Mouse (Mus musculus) E14TG2a.4 (cell line): ENCODE measurements around the gene Dhrs3.

ENCODE experiments used
- CTCF ChIP-seq: conservative IDR thresholded peaks from 2 replicates; pipeline ENCODE4 v1.5.1; 2014; ENCODE audit warnings: low read length
- POU5F1 ChIP-seq: IDR thresholded peaks from 2 replicates; pipeline ENCODE4 v1.6.1; 2014; ENCODE audit warnings: low read length, borderline replicate concordance

DNA sequence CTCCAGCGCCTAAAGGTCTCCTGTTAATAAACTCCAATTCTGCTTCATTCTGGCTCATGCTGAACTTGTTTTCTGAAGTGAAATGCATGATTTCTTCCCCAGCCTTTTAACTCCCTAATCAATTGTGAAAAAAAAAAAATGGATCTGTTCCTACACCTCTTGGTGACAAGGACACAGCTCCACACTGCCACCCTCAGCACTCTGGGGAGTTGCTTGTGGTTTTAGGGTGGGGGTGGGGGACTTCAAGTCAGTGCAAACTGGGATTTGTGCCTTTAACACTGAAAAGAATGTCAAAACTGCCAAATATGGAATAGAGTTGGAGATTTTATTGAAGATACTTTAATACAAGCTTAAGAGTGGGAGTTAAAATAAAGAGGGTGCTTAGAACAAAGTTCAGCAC lies 13.1 kb upstream of the Dhrs3 start:
- TF ChIP-seq CTCF (no peak), POU5F1 (no peak)
